Mouse (Mus musculus) cerebellum, adult 2 months (tissue): ENCODE measurements at regions not wholly inside any gene's neighbourhood (a gene's known extent, or its start where the extent isn't known, plus 50 kb on each side); places are given as distances from the start of the nearest gene placed in this dataset.

ENCODE experiments used
- CTCF ChIP-seq: fragments of 200-500 bp; IDR thresholded peaks from 2 replicates; pipeline ENCODE4 v1.5.1; 2011; ENCODE audit warnings: low read depth, mild to moderate bottlenecking, control low read depth, low read length, moderate library complexity, borderline replicate concordance; ENCODE audit not compliant: insufficient read depth
- POLR2A ChIP-seq: fragments of 200-500 bp; IDR thresholded peaks from 2 replicates; pipeline ENCODE4 v1.6.1; 2011; ENCODE audit warnings: low read length, control low read depth, borderline replicate concordance; ENCODE audit not compliant: insufficient read depth

GRCm38 (mm10) chr10:38121911-38122573, 699.5 kb downstream of the Rfpl4b start:
- TF ChIP-seq CTCF: no peak
- no peak for TF ChIP-seq POLR2A
